Mouse (Mus musculus): Measurements from ENCODE around the gene Limch1.

GRCm38 (mm10) chr5:67097106-67098050, 351.8 kb downstream of the Limch1 start:
- TF ChIP-seq POLR2A (IDR thresholded peaks at IDR 0.05; ENCODE audit: control insufficient read depth, low read depth, low read length), result no peak
- no peak for TF ChIP-seq CTCF (IDR thresholded peaks at IDR 0.05; ENCODE audit: control insufficient read depth, insufficient read depth, insufficient replicate concordance, low read depth, low read length)
